Mouse (Mus musculus) mouse trophoblast stem cell (cell line): ENCODE measurements around the gene Krt20.

Experiments
- in situ Hi-C, 2 experiments: fragments of 300-500 bp; cut with MseI, MboI; formaldehyde crosslinking; loops; 2 replicates in 1 of 2; 3 replicates in 1 of 2; pipeline ENCODE4 v1.15.1; 2025

The Krt20 gene

GRCm38 (mm10) chr11:99437972-99438371 lies at the start of gene Krt20:
Gene Krt20, minus strand, starts transcription at chr11:99438150.
- in situ Hi-C loops = no loop called here

GRCm38 (mm10) chr11:99474981-99475380 lies 37.0 kb upstream of the Krt20 start:
- in situ Hi-C loops = no loop called here

- in situ Hi-C loops = no loop called here
Observed at GRCm38 (mm10) chr11:99473433-99473832, 35.5 kb upstream of the Krt20 start.

GRCm38 (mm10) chr11:99472405-99472804 lies 34.5 kb upstream of the Krt20 start:
- in situ Hi-C loops = no loop called here

- in situ Hi-C loops = no loop called here
Observed at GRCm38 (mm10) chr11:99471946-99472345, 34.0 kb upstream of the Krt20 start.

- in situ Hi-C loops = loop anchor here in 1 of 2 experiments (10.0 kb wide), 3 partner anchors 106 to 826 kb away; no protein-coding TSS in a partner anchor
Observed at GRCm38 (mm10) chr11:99469228-99469627, 31.3 kb upstream of the Krt20 start.

- in situ Hi-C loops = loop anchor here in 1 of 2 experiments (10.0 kb wide), 3 partner anchors 106 to 826 kb away; no protein-coding TSS in a partner anchor
Observed at GRCm38 (mm10) chr11:99468566-99468965, 30.6 kb upstream of the Krt20 start.

- in situ Hi-C loops = loop anchor here in 1 of 2 experiments (10.0 kb wide), 3 partner anchors 108 to 828 kb away; no protein-coding TSS in a partner anchor
Observed at GRCm38 (mm10) chr11:99466316-99466715, 28.4 kb upstream of the Krt20 start.

- in situ Hi-C loops = loop anchor here (5.0 to 10.0 kb wide), 6 partner anchors 48 to 830 kb away; no protein-coding TSS in a partner anchor
Observed at GRCm38 (mm10) chr11:99464836-99465235, 26.9 kb upstream of the Krt20 start.

GRCm38 (mm10) chr11:99463155-99463554 lies 25.2 kb upstream of the Krt20 start:
- in situ Hi-C loops = loop anchor here (5.0 to 10.0 kb wide), 6 partner anchors 46 to 832 kb away; no protein-coding TSS in a partner anchor

GRCm38 (mm10) chr11:99461736-99462135 lies 23.8 kb upstream of the Krt20 start:
- in situ Hi-C loops = loop anchor here (5.0 to 10.0 kb wide), 6 partner anchors 44 to 833 kb away; no protein-coding TSS in a partner anchor

GRCm38 (mm10) chr11:99458887-99459286 lies 20.9 kb upstream of the Krt20 start:
- in situ Hi-C loops = no loop called here

GRCm38 (mm10) chr11:99454759-99455158 lies 16.8 kb upstream of the Krt20 start:
- in situ Hi-C loops = no loop called here

GRCm38 (mm10) chr11:99454044-99454443 lies 16.1 kb upstream of the Krt20 start:
- in situ Hi-C loops = no loop called here

GRCm38 (mm10) chr11:99448769-99449168 lies 10.8 kb upstream of the Krt20 start:
- in situ Hi-C loops = no loop called here

- in situ Hi-C loops = no loop called here
Observed at GRCm38 (mm10) chr11:99441220-99441619, 3.3 kb upstream of the Krt20 start.

GRCm38 (mm10) chr11:99439465-99439864 lies 1.5 kb upstream of the Krt20 start:
- in situ Hi-C loops = no loop called here

- in situ Hi-C loops = no loop called here
Observed at GRCm38 (mm10) chr11:99436625-99437024, 1.3 kb downstream of the Krt20 start.

- in situ Hi-C loops = no loop called here
Observed at GRCm38 (mm10) chr11:99430670-99431069, 7.3 kb downstream of the Krt20 start.

GRCm38 (mm10) chr11:99422159-99422558 lies 15.8 kb downstream of the Krt20 start, which contains the start of gene Krt12:
Gene Krt12, minus strand, starts transcription at chr11:99422259.
- in situ Hi-C loops = no loop called here

GRCm38 (mm10) chr11:99420586-99420985 lies 17.4 kb downstream of the Krt20 start:
- in situ Hi-C loops = no loop called here

- in situ Hi-C loops = loop anchor here in 1 of 2 experiments (5.0 kb wide), 1 partner anchor 44 kb away; no protein-coding TSS in a partner anchor
Observed at GRCm38 (mm10) chr11:99417819-99418218, 20.1 kb downstream of the Krt20 start.

GRCm38 (mm10) chr11:99416902-99417301 lies 21.0 kb downstream of the Krt20 start:
- in situ Hi-C loops = loop anchor here in 1 of 2 experiments (5.0 kb wide), 1 partner anchor 45 kb away; no protein-coding TSS in a partner anchor
